Mouse (Mus musculus): ENCODE results near the gene Pde7b.

DNA sequence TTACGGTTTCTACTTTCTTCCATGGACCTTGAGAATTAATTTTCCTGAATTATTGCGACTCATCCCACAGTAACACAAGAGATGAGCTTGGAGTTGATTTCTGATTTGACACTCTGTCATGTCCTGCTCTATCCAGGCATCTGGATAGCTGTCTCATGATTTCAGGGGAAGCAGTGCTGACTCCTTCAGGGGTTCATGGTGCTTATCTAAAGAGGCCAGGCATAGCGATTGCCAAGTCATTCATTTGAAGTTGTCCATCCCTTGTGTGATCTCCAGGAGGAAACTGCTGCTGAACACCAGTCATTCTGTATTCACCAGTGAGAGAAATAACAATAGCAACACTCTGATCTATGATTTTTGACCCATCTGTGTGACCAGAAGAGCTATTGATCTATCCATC, 43.9 kb downstream of the Pde7b start:
- TF ChIP-seq CTCF (IDR thresholded peaks at IDR 0.05; ENCODE audit: low read depth) (no peak), EP300 (IDR thresholded peaks at IDR 0.05; ENCODE audit: low read depth) (no peak)
